In the genomic region with DNA sequence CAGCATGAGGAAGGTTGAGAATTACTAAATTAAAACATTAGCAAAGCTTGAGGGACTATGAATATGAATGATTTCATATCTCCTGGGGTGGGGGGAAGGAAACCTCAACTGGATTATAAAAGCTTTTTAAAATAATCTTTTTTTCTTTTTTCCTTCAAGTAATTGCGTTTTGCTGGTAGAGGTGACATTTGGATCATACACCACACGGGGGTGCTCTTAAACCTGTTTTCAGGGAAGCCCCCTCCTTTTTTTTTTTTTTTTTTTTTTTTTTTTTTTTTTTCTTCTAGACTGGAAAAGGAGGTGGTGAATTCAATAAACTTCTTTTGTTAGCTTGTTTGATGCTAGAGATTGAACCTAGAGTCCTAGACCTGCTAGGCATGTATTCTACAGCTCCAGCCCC, we compare ENCODE assay signal across 9 mouse cellular contexts. TPM values are rescaled to one million over a fixed set of nuclear protein-coding genes. Genes with fewer than 3 reads are reported as not detected.
DNase-seq lines count a peak whose midpoint lies in the region; ATAC-seq and TF ChIP-seq lines count a peak whose summit lies in the region.
"Had no signal": no experiment of that assay in that cellular context is flagged by ENCODE, and none has a peak within 500 bp of the region (broad histone marks: within the 10 kb centered on the region; RNA-seq: fewer than 3 reads in every experiment).

No protein-coding gene starts in this region.

- no peaks in the 10 kb centered on the region for H3K4me1 ChIP-seq in forebrain, postnatal 0 days (ENCODE audit: insufficient read depth)
- H3K4me1 ChIP-seq in forebrain, embryonic 16.5 days (replicated peaks; ENCODE audit: control insufficient read depth, insufficient read depth, low read length), result no peaks in the 10 kb centered on the region
- no peaks in the 10 kb centered on the region; the same call in 1 of the 2 replicates for H3K4me1 ChIP-seq in lung, postnatal 0 days (ENCODE audit: insufficient read depth, low read depth, low read length)

- no peak overlapping the region for H3K4me2 ChIP-seq in forebrain, postnatal 0 days (ENCODE audit: low read depth)
- H3K4me2 ChIP-seq in forebrain, embryonic 16.5 days (ENCODE audit: low read length), result no peak overlapping the region
- H3K4me2 ChIP-seq in lung, postnatal 0 days (replicated peaks; ENCODE audit: low read depth, low read length), result no peak overlapping the region

- no peak overlapping the region for H3K9ac ChIP-seq in forebrain, postnatal 0 days
- no peak overlapping the region for H3K9ac ChIP-seq in forebrain, embryonic 16.5 days (replicated peaks; ENCODE audit: low read depth, low read length)
- no peak overlapping the region for H3K9ac ChIP-seq in lung, postnatal 0 days (replicated peaks; ENCODE audit: low read depth)

- peak; percentile 56 for TF ChIP-seq CTCF in forebrain, postnatal 0 days (IDR thresholded peaks at IDR 0.05; ENCODE audit: low read depth)
- peak; percentile 48 for TF ChIP-seq CTCF in lung, postnatal 0 days (IDR thresholded peaks at IDR 0.05)

- no peaks in the 10 kb centered on the region for H3K9me3 ChIP-seq in forebrain, postnatal 0 days (ENCODE audit: low read length)
- H3K9me3 ChIP-seq in forebrain, embryonic 16.5 days (ENCODE audit: control insufficient read depth, low read length), result no peaks in the 10 kb centered on the region
- H3K9me3 ChIP-seq in lung, postnatal 0 days (ENCODE audit: low read length), result no peaks in the 10 kb centered on the region

- no peak overlapping the region for H3K27ac ChIP-seq in forebrain, postnatal 0 days (ENCODE audit: low read depth, low read length)
- H3K27ac ChIP-seq in forebrain, embryonic 16.5 days (ENCODE audit: low read length), result no peak overlapping the region
- no peak overlapping the region for H3K27ac ChIP-seq in lung, postnatal 0 days (ENCODE audit: low read length)

- no peak for TF ChIP-seq EP300 in lung, postnatal 0 days (IDR thresholded peaks at IDR 0.05)

- H3K27me3 ChIP-seq in forebrain, postnatal 0 days (ENCODE audit: insufficient read depth, low read length), result no peaks in the 10 kb centered on the region
- H3K27me3 ChIP-seq in forebrain, embryonic 16.5 days (replicated peaks; ENCODE audit: control insufficient read depth, insufficient read depth, low read length), result no peaks in the 10 kb centered on the region
- no peaks in the 10 kb centered on the region for H3K27me3 ChIP-seq in lung, postnatal 0 days (replicated peaks; ENCODE audit: insufficient read depth, low read length)

- ATAC-seq in forebrain, postnatal 0 days, result no peak
- ATAC-seq in forebrain, embryonic 16.5 days, result no peak
- ATAC-seq in lung, postnatal 0 days, result no peak

- DNase-seq in forebrain, postnatal 0 days, result peak; percentile 78
- peak; percentile 70 for DNase-seq in lung, postnatal 0 days (ENCODE audit: low spot score)
- no peak for DNase-seq in lung, adult 18-20 months
- peak; percentile 66 for DNase-seq in brain, adult 2 months (ENCODE audit: low read depth, low spot score)
- DNase-seq in naive thymus-derived CD4-positive, alpha-beta T cell, adult 2 months (ENCODE audit: low read depth), result peak; percentile 58
- no peak for DNase-seq in cerebellum, adult 11 months
- no peak for DNase-seq in ovary, adult 18-20 months (ENCODE audit: low spot score)

- H3K4me3 ChIP-seq in forebrain, postnatal 0 days (ENCODE audit: low read depth, low read length), result no peak overlapping the region
- H3K4me3 ChIP-seq in forebrain, embryonic 16.5 days (replicated peaks; ENCODE audit: low read length), result no peak overlapping the region
- H3K4me3 ChIP-seq in lung, postnatal 0 days (ENCODE audit: low read depth, low read length), result no peak overlapping the region

- 7% methylated on average over 2 of the region's 2 CpGs for WGBS in forebrain, postnatal 0 days
- 0% methylated on average over 2 of the region's 2 CpGs for WGBS in forebrain, embryonic 16.5 days
- WGBS in lung, postnatal 0 days, result 11% methylated on average over 2 of the region's 2 CpGs

- H3K36me3 ChIP-seq in forebrain, postnatal 0 days (ENCODE audit: insufficient read depth), result peaks cover 7% of the 10 kb centered on the region; the same call in 1 of the 2 replicates
- no peaks in the 10 kb centered on the region for H3K36me3 ChIP-seq in forebrain, embryonic 16.5 days (ENCODE audit: control insufficient read depth, insufficient read depth)
- no peaks in the 10 kb centered on the region for H3K36me3 ChIP-seq in lung, postnatal 0 days (ENCODE audit: insufficient read depth, low read length)

RNA-seq across cellular contexts. Expression of gene Stx8, which starts 9.3 kb away (rescaled TPM):
- total RNA-seq in forebrain, postnatal 0 days (2014; rRNA removed), result 11.1 and 21.6 TPM in 2 replicates
- 67.8 and 78.9 TPM in 2 replicates for polyA plus RNA-seq in forebrain, postnatal 0 days (2015; fragmentation: Nextera tagmentation; extraction: Ambion mirVana)
- polyA plus RNA-seq in forebrain, embryonic 16.5 days (2015; fragmentation: Nextera tagmentation; extraction: Ambion mirVana), result 66.6 and 68.2 TPM in 2 replicates
- polyA plus RNA-seq in lung, postnatal 0 days (2015; fragmentation: Nextera tagmentation; extraction: Ambion mirVana), result 72.5 and 77.6 TPM in 2 replicates

RNA-seq across cellular contexts. Expression of gene Cfap52, which starts 9.8 kb away (rescaled TPM):
- total RNA-seq in forebrain, postnatal 0 days (2014; rRNA removed), result 3.0 and 4.2 TPM in 2 replicates
- polyA plus RNA-seq in forebrain, postnatal 0 days (2015; fragmentation: Nextera tagmentation; extraction: Ambion mirVana), result 2.6 and 4.8 TPM in 2 replicates
- polyA plus RNA-seq in forebrain, embryonic 16.5 days (2015; fragmentation: Nextera tagmentation; extraction: Ambion mirVana), result 1.8 and 2.3 TPM in 2 replicates
- 9.8 and 12.4 TPM in 2 replicates for polyA plus RNA-seq in lung, postnatal 0 days (2015; fragmentation: Nextera tagmentation; extraction: Ambion mirVana)
- total RNA-seq: monocyte, adult 5-6 weeks had no signal

RNA-seq across cellular contexts. Expression of gene Usp43, which starts 53.3 kb away (rescaled TPM):
- 7.0 and 12.3 TPM in 2 replicates for total RNA-seq in forebrain, postnatal 0 days (2014; rRNA removed)
- 3.8 and 4.8 TPM in 2 replicates for polyA plus RNA-seq in forebrain, postnatal 0 days (2015; fragmentation: Nextera tagmentation; extraction: Ambion mirVana)
- polyA plus RNA-seq in forebrain, embryonic 16.5 days (2015; fragmentation: Nextera tagmentation; extraction: Ambion mirVana), result 3.0 and 3.8 TPM in 2 replicates
- 2.7 and 3.0 TPM in 2 replicates for polyA plus RNA-seq in lung, postnatal 0 days (2015; fragmentation: Nextera tagmentation; extraction: Ambion mirVana)
- total RNA-seq: monocyte, adult 5-6 weeks had no signal

Comparison
In these comparisons a context has a peak if more than half of its experiments do, and no peak if none do; other contexts are left out.
1. DNase-seq: peak in forebrain, postnatal 0 days (single experiment), lung, postnatal 0 days (single experiment), brain, adult 2 months (single experiment) and naive thymus-derived CD4-positive, alpha-beta T cell, adult 2 months (single experiment); none in lung, adult 18-20 months (0 of 2), cerebellum, adult 11 months (single experiment) and ovary, adult 18-20 months (single experiment).